Mouse (Mus musculus) heart, postnatal 0 days (tissue): ENCODE measurements around the gene Ppp2r5e.

Experiments used
- CTCF ChIP-seq: IDR thresholded peaks from 2 replicates; pipeline ENCODE4 v1.5.1; 2016; ENCODE audit warnings: antibody characterized with exemption, control low read depth, low read depth
- EP300 ChIP-seq: IDR thresholded peaks from 2 replicates; pipeline ENCODE4 v1.6.1; 2016; ENCODE audit warnings: antibody characterized with exemption, low read depth

GRCm38 (mm10) chr12:75497698-75498097, 98.3 kb downstream of the Ppp2r5e start:
- TF ChIP-seq CTCF = no peak
- no peak for TF ChIP-seq EP300
